Mouse (Mus musculus) gastrocnemius, postnatal 10 days (tissue): Measurements from ENCODE around the gene Zfp410. TPM values are rescaled to one million over a fixed set of nuclear protein-coding genes. Genes with fewer than 3 reads are reported as not detected.

Source experiments
- DNase-seq: peaks from one replicate; pipeline ENCODE4 v3.0.0; 2021; ENCODE audit warnings: mixed read lengths
- total RNA-seq, 2 experiments: library from RNA; stranded (reverse); gene quantifications; 2 replicates each; pipeline ENCODE4 v1.2.3; 2021

Gene Zfp410
- total RNA-seq, 2 experiments from 2014 or later: 21.6 to 25.8 TPM

DNA sequence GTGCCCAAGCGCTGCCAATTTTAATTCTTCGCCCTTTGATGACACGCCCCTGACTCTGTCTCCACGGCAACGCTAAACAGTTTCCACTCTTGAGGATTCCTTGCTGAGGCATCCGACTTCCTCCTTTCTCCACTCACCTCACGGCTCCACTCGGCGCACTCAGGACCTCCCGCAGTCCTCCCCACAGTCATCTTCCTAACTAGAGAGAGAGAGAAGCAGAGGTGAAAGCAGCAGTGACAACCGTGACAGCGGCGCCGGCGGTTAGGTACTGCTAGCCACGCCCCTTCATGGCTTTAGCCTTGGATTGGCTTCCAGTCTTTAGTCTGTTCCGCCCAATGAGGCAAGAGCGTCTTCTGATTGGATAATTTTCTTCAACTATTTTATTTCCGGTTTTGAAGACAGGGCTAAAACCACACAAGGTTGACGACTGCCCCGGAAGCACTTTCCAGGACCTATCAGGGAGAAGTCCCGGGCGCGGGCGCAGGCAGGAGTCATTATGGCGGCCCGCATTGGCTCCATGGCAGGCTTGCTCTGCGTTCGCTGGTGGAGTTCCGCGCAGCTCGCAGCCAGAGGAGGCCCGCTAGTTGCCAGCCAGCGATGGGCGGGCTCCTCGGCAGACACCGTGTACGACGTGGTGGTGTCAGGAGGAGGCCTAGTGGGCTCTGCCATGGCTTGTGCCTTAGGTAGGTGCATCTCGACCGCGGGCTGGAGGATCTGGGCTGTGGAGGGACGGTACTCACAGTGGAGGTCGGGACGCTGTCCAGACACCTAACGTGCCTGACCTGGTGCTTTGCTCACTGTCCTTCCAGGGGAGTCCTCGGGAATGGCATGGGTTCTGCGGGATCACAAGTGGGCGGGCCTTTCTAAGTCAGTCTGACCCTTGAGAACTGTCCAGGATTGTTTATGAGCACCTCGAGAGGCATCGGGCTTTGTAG, 45.2 kb downstream of the Zfp410 start, which contains the start of the genes Coq6 and Fam161b:
Coq6 (plus strand) TSS at position 103 of the 935 bp plus-strand sequence.
Fam161b (minus strand) TSS at position 279 of the 935 bp plus-strand sequence.
- DNase-seq: peak; percentile 91

DNA sequence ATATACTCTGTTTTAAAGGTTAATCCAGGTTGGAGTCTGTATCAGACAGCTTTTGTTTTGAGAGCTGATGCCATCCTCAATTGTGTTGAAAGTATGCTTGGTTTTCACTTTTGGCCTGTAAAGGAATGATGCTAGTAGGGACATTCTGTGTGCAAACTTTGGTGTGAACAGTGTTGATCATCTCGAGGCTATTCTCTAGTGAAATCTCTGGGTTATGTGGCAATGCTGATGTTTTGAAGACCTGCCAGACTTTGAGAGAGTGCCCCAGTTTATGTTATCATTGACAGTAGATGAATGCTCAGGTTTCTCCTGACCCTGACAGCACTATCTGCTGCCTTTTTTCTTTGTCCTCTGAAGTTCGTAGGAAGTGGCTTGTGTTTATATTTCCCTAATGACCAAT, 46.2 kb downstream of the Zfp410 start:
- no peak for DNase-seq

DNA sequence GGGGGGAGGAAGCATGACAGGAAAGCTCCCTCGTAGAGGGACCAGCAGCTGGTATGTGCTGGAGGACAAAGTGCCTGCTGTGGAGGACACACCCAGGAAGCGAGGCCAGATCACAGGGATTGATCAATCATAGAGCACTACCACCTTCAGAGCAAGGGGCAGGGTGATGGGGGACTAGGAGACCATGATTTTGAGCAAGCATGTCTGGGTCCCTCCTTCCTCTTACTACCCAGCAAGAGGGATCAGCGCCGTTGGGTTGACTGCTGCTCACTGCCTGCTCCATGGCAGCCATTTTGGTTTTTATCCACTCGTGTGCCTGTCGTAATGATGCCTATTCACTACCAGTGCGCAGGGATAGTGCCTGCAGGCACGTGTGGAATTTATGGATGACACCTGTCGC, 47.6 kb downstream of the Zfp410 start:
- no peak for DNase-seq

DNA sequence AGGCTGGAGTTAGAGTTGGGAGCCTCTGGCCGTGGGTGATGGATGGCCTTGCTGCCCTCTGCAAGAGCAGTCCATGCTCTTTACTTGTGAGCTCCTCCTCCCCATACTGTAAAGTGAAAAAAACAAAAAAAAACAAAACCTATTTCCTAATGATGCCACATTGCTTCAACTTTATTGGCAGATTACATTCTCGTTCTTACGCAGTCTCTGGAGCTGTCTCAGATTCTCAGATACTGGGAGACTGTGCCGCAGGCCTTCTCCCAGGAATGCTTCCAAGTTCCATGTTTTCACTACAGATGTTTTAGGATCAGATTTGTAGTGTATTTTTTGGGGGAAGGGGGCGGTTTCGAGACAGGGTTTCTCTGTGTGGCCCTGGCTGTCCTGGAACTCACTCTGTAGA, 48.5 kb downstream of the Zfp410 start:
- DNase-seq: no peak

DNA sequence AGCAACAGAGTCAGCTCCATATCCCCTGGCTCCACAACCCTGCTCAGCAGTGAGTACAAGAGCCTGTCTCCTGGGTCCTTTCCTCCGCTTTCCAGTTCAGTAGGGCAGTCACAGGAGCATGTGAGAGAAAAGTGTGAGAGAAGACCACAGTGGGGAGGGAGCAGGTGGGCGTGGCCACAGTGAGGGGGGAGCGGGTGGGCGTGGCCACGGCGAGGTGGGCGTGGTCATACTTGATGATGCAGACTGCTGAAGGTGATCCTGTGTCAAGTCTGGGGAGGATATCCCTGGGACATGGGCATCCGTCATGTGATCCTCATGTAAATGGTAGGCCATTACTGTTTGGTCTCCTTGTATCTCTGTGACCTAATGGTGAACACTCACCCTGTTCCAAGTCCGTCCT, 50.3 kb downstream of the Zfp410 start:
- no peak for DNase-seq

DNA sequence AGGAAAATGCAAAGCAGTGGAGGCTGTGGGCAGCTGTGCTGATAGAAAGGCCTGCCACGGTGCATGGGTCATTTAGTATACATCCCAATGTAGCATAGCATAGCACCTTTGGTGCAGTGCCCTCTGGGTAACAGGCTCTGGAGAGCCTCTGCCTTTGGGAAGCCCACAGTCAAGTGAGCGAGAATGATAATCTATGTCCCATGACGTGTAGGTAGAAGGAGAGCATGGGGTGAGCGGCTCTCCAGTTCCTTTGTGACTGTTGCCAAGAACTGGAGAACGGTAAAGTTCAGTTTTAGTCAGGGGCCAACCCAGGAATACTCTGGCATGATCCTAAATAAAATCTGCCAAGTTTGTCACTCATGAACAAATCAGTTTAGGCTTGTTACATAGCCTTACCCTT, 55.0 kb downstream of the Zfp410 start:
- no peak for DNase-seq

DNA sequence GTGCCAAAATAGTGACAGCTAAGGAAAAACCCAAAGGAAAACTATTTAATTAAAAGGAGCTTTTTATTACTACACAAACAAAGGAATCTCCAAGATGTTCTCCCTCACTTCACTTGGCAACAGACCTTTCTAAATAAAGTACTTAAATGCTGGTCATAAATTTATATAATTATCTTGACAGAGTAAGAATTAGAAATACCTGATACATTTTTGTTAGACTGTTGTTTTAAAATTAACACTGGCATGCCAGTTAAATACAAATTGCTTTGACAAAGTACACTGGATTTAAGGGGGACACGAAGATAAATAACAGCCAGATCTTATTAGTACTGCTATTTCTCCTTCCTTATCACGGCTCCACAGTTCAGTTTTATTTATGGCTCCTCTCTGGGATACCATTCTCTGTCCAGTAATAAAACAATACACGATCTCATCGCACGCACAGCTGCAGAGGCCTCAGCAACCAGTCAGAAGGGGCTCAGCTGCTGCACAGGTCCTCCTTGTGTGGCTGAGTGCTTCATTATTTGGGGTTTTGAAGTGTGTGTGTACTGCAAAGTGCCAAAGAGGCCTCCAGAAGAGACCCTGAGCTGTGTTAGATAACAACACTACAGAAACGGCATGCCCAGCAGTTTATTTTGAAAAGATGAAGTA, 57.3 kb downstream of the Zfp410 start:
- DNase-seq: no peak

DNA sequence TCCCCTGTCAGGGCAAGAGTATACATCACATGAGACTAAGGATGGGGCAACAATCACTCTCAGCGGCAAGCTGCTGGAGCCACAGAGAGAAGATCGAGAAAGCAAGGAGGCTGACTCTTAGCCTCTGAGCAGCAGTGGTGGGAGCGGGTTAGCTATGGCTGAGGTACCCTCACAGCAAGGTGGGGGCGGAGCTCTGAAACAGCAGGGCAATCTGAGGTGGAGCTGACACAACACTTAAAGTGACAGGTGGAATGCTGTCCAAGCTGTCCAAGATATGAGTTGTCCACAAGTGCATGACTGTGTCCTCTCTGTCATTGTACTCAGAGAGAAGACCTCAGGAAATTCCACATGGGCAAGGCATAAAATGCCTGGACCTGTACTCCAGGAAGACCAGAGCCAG, 65.7 kb downstream of the Zfp410 start:
- DNase-seq: no peak

DNA sequence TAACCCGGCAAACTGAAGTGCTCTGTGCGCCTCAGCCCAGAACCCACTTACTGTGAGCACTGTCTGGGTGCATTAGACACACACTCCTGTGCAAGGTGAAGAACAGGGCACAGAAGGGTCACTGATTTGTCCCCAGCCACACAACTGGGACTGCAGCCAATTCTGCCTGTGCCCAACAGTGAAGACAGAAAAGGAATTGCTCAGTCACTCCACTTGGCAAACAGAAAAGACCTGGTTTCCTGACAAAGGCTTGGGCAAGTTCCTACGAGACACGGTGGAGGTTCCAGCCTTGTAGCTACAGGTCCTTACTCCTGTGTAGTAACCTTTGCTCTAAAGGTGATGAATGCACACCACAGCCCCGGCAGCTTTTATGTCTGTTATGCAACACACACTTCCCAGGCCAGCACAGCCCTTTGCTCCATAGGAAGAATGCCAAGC, 68.0 kb downstream of the Zfp410 start:
- DNase-seq: no peak

DNA sequence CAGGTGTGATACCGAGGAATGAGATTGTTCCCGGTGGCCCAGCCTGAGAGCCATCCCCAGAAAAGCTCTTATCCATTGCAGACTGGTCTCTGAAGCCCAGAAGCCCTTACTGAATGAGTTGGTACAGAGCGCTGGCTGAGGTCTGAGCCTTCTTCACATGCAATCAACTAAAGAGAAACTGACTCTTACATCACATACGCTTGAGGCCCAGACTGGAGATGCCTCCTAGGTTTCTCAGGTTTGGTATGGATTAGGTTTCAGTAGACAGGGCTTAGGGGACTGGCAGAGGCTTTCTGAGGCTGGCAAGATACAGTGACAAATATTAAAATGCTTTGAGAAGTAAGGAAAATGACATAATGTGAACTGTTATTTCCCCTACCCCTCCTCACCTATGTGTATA, 68.8 kb downstream of the Zfp410 start:
- DNase-seq: no peak

DNA sequence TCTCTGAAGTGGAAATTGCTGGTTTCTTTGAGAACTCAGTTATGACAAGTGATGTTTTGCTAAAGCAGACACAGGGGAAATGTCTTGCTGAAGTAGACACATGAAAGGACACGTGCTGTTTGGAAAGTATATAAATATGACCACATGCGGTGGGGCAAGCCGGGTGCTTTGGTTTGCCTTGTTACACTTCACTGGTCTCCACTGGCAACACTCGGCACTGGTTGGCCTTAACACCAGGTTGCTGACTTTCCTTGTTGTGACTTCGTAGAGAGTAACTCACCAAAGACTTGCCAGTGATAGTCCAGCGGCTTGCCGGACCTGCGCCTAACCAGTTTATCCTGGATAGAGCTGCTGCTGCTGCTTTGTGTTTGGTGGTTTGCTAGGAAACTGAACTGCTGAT, 71.4 kb downstream of the Zfp410 start:
- DNase-seq: no peak

DNA sequence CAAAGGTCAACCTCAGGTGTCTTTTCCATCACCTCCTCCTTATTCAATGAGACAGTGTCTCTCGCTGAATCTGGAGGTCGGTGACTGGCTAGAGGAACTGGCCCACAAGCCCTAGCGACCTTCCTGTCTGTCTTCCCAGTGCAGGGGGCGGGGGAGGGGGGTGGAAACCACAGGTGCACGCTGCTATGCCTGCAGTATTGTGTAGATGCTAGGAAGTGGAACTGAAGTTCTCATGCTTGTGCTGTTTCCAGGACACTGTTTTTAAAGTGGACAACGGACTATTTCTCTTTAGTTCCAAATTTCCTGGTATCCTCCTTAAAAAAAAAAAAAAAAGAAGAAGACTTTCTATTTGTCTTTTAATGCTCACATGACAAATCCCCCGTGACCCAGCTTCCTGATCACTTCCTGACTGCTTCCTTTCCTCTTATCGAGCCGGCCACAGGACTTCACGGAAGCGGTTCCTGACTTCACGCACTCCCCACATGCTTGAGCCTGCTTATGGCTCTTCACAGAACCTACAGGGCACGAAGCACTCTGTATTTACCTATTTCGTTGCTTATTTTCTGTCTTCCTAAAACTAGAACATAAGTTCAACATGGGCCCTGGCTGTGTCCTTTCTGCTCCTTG, 72.2 kb downstream of the Zfp410 start:
- DNase-seq: no peak

DNA sequence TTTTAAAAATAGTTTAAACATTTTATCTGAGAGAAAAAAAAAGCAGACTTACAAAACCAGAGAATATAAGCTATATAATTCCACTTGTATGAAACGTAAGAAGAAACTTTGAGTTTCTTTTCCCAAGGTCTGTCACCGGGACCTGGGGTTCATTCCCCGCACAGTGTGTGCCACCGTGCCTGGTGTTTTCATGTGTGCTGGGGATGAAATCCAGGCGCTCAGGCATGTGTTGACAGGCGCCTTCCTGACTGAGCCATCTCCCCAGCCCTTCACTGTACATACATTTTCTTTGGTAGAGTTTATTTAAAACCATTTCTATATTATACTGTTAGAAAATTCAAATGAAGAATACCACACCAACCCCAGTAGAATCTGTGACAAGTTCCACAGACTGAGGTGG, 73.7 kb downstream of the Zfp410 start:
- DNase-seq: no peak

DNA sequence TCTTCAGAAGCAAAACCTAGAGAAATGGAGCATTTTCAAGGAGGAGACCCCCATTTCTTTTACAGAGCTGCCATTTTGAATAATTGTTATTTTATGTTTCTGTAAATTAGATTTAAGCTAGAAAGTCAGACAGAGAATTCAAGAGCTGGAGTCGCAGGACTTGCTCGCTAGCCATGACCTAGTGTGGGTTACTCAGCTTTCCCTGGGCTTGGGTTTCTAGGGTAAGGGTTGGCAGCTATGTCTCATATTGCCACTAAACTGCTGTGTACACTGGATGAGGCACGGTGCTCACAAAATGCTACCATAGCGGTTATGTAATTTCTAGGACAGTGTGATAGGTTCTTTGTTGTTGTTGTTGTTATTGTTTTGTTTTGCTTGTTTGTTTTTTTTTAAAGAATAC, 76.0 kb downstream of the Zfp410 start:
- DNase-seq: no peak

Other genes starting within 250 kb of the Zfp410 start
- gene Acot5, start 247.5 kb upstream of the Zfp410 start, total RNA-seq: under 1 TPM; 0.23 TPM
- 1 to 10 TPM; 3.1 to 3.3 TPM for gene Acot6, start 216.2 kb upstream of the Zfp410 start, total RNA-seq
- gene Dnal1, start 202.5 kb upstream of the Zfp410 start, total RNA-seq: 10 to 100 TPM in 1 of 2 experiments, 1 to 10 TPM in 1; 7.7 to 10.2 TPM
- gene Pnma1, start 168.4 kb upstream of the Zfp410 start, total RNA-seq: under 1 TPM; 0.23 to 0.54 TPM
- gene Elmsan1, start 98.0 kb upstream of the Zfp410 start, total RNA-seq: 10 to 100 TPM; 15.6 to 18.5 TPM
- gene Ptgr2, start 31.6 kb upstream of the Zfp410 start, total RNA-seq: 10 to 100 TPM; 65.1 to 68.1 TPM
- gene Coq6, start 44.8 kb downstream of the Zfp410 start, total RNA-seq: 10 to 100 TPM; 31.0 to 34.3 TPM
- gene Fam161b, start 45.0 kb downstream of the Zfp410 start, total RNA-seq: under 1 TPM; 0.42 to 0.65 TPM
- gene Entpd5, start 92.2 kb downstream of the Zfp410 start, total RNA-seq: 1 to 10 TPM; 8.0 to 9.7 TPM
- 1 to 10 TPM in 1 of 2 experiments, under 1 TPM in 1; 0.85 to 1.0 TPM for gene Bbof1, start 92.2 kb downstream of the Zfp410 start, total RNA-seq
- 1 to 10 TPM; 5.9 to 6.8 TPM for gene Rnf113a2, start 100.3 kb downstream of the Zfp410 start, total RNA-seq
- gene Aldh6a1, start 134.2 kb downstream of the Zfp410 start, total RNA-seq: 10 to 100 TPM; 32.1 to 34.1 TPM
- 1 to 10 TPM; 4.9 to 5.6 TPM for gene Lin52, start 134.6 kb downstream of the Zfp410 start, total RNA-seq